Mouse (Mus musculus): ENCODE results near the gene Hmga1b. TPM values are rescaled to one million over a fixed set of nuclear protein-coding genes. Genes with fewer than 3 reads are reported as not detected.
"Not testable (repeated sequence)": the region's sequence is repeated elsewhere in the genome, so short reads cannot be mapped to it uniquely, and the experiment has no call there.

Gene Hmga1b
- total and polyA plus RNA-seq, 2 experiments from 2014 or later: 0.76 to 1.2 TPM

- no peak overlapping the region for H3K4me2 ChIP-seq (ENCODE audit: low read depth, low read length)
- no peak overlapping the region for H3K9ac ChIP-seq (replicated peaks; ENCODE audit: low read depth, low read length)
- H3K4me3 ChIP-seq (ENCODE audit: low read depth, low read length): no peak overlapping the region
- no peak overlapping the region for H3K27ac ChIP-seq (ENCODE audit: low read depth)
- no peaks in the 10 kb centered on the region for H3K9me3 ChIP-seq (replicated peaks; ENCODE audit: control insufficient read depth, low read length)
- no peak for ATAC-seq (ENCODE audit: insufficient read depth, low read depth)
- H3K4me1 ChIP-seq (ENCODE audit: control insufficient read depth, insufficient read depth): peaks cover 13% of the 10 kb centered on the region
- H3K27me3 ChIP-seq (ENCODE audit: control insufficient read depth, insufficient read depth, low read length): peaks cover 27% of the 10 kb centered on the region
- peaks cover 4% of the 10 kb centered on the region; the same call in 1 of the 2 replicates for H3K36me3 ChIP-seq (replicated peaks; ENCODE audit: control insufficient read depth, insufficient read depth, low read length)
- DNase-seq (ENCODE audit: low spot score): no peak
- TF ChIP-seq CTCF (IDR thresholded peaks at IDR 0.05; ENCODE audit: low read depth): no peak
- TF ChIP-seq EP300 (IDR thresholded peaks at IDR 0.05; ENCODE audit: low read depth): no peak
- WGBS: 73% methylated on average over 7 of the region's 7 CpGs
Observed at GRCm38 (mm10) chr11:120723509-120723908, 39.1 kb upstream of the Hmga1b start.

GRCm38 (mm10) chr11:120726243-120727168 is 36.1 kb upstream of the Hmga1b start:
- Histone ChIP-seq H3K4me2 (ENCODE audit: low read depth, low read length) (peak overlapping the region; percentile 68), H3K4me3 (ENCODE audit: low read depth, low read length) (peak overlapping the region; percentile 49), H3K4me1 (ENCODE audit: control insufficient read depth, insufficient read depth) (peaks cover 5% of the 10 kb centered on the region), H3K27me3 (ENCODE audit: control insufficient read depth, insufficient read depth, low read length) (peaks cover 17% of the 10 kb centered on the region), H3K9me3 (replicated peaks; ENCODE audit: control insufficient read depth, low read length) (no peaks in the 10 kb centered on the region), H3K27ac (ENCODE audit: low read depth) (no peak overlapping the region), H3K36me3 (replicated peaks; ENCODE audit: control insufficient read depth, insufficient read depth, low read length) (no peaks in the 10 kb centered on the region), H3K9ac (replicated peaks; ENCODE audit: low read depth, low read length) (0 out of 2 replicates have a peak overlapping the region, but pooled peaks have one; percentile 1)
- 23% methylated on average over 34 of the region's 36 CpGs for WGBS
- DNase-seq (ENCODE audit: low spot score): no peak
- ATAC-seq (ENCODE audit: insufficient read depth, low read depth): peak; percentile 31
- TF ChIP-seq CTCF (IDR thresholded peaks at IDR 0.05; ENCODE audit: low read depth): no peak
- no peak for TF ChIP-seq EP300 (IDR thresholded peaks at IDR 0.05; ENCODE audit: low read depth)

- H3K4me2 ChIP-seq (ENCODE audit: low read depth, low read length): peak within 1 kb of the TSS; percentile 68
- peaks cover 11% of the 10 kb centered on the region for H3K27me3 ChIP-seq (ENCODE audit: control insufficient read depth, insufficient read depth, low read length)
- TF ChIP-seq EP300 (IDR thresholded peaks at IDR 0.05; ENCODE audit: low read depth): no peak
- peak; percentile 36; the same call in 1 of the 2 replicates for TF ChIP-seq CTCF (IDR thresholded peaks at IDR 0.05; ENCODE audit: low read depth)
- H3K9ac ChIP-seq (replicated peaks; ENCODE audit: low read depth, low read length): 0 out of 2 replicates have a peak within 1 kb of the TSS, but pooled peaks have one; percentile 1
- no peaks in the 10 kb centered on the region for H3K36me3 ChIP-seq (replicated peaks; ENCODE audit: control insufficient read depth, insufficient read depth, low read length)
- H3K4me1 ChIP-seq (ENCODE audit: control insufficient read depth, insufficient read depth): no peaks in the 10 kb centered on the region
- H3K4me3 ChIP-seq (ENCODE audit: low read depth, low read length): peak within 1 kb of the TSS; percentile 49
- H3K9me3 ChIP-seq (replicated peaks; ENCODE audit: control insufficient read depth, low read length): no peaks in the 10 kb centered on the region
- DNase-seq (ENCODE audit: low spot score): peak; percentile 94
- H3K27ac ChIP-seq (ENCODE audit: low read depth): no peak within 1 kb of the TSS
- ATAC-seq (ENCODE audit: insufficient read depth, low read depth): peak; percentile 93
- WGBS: 1% methylated on average over 14 of the region's 14 CpGs
Observed at GRCm38 (mm10) chr11:120727169-120727527, 35.4 kb upstream of the Hmga1b start, which contains the start of gene Dcxr. TSS of gene Dcxr (minus strand) at chr11:120727281.

GRCm38 (mm10) chr11:120727564-120727963 is 35.0 kb upstream of the Hmga1b start:
- DNase-seq (ENCODE audit: low spot score): no peak
- Histone ChIP-seq H3K4me3 (ENCODE audit: low read depth, low read length) (no peak overlapping the region), H3K36me3 (replicated peaks; ENCODE audit: control insufficient read depth, insufficient read depth, low read length) (no peaks in the 10 kb centered on the region), H3K4me2 (ENCODE audit: low read depth, low read length) (0 out of 2 replicates have a peak overlapping the region, but pooled peaks have one; percentile 68), H3K9ac (replicated peaks; ENCODE audit: low read depth, low read length) (no peak overlapping the region), H3K4me1 (ENCODE audit: control insufficient read depth, insufficient read depth) (0 out of 2 replicates have a peak, but pooled peaks cover 2% of the 10 kb centered on the region), H3K27ac (ENCODE audit: low read depth) (no peak overlapping the region), H3K27me3 (ENCODE audit: control insufficient read depth, insufficient read depth, low read length) (peaks cover 7% of the 10 kb centered on the region), H3K9me3 (replicated peaks; ENCODE audit: control insufficient read depth, low read length) (no peaks in the 10 kb centered on the region)
- WGBS: 56% methylated on average over 12 of the region's 12 CpGs
- TF ChIP-seq CTCF (IDR thresholded peaks at IDR 0.05; ENCODE audit: low read depth) (no peak), EP300 (IDR thresholded peaks at IDR 0.05; ENCODE audit: low read depth) (no peak)
- ATAC-seq (ENCODE audit: insufficient read depth, low read depth): no peak

GRCm38 (mm10) chr11:120728530-120729240 is 33.9 kb upstream of the Hmga1b start:
- no peak for ATAC-seq (ENCODE audit: insufficient read depth, low read depth)
- TF ChIP-seq EP300 (IDR thresholded peaks at IDR 0.05; ENCODE audit: low read depth): no peak
- TF ChIP-seq CTCF (IDR thresholded peaks at IDR 0.05; ENCODE audit: low read depth): no peak
- Histone ChIP-seq H3K4me3 (ENCODE audit: low read depth, low read length) (no peak overlapping the region), H3K27me3 (ENCODE audit: control insufficient read depth, insufficient read depth, low read length) (peaks cover 6% of the 10 kb centered on the region; the same call in 1 of the 2 replicates), H3K4me2 (ENCODE audit: low read depth, low read length) (no peak overlapping the region), H3K4me1 (ENCODE audit: control insufficient read depth, insufficient read depth) (0 out of 2 replicates have a peak, but pooled peaks cover 2% of the 10 kb centered on the region), H3K9ac (replicated peaks; ENCODE audit: low read depth, low read length) (no peak overlapping the region), H3K9me3 (replicated peaks; ENCODE audit: control insufficient read depth, low read length) (no peaks in the 10 kb centered on the region), H3K27ac (ENCODE audit: low read depth) (no peak overlapping the region), H3K36me3 (replicated peaks; ENCODE audit: control insufficient read depth, insufficient read depth, low read length) (no peaks in the 10 kb centered on the region)
- DNase-seq (ENCODE audit: low spot score): no peak
- 68% methylated on average over 11 of the region's 11 CpGs for WGBS

- 3% methylated on average over 17 of the region's 21 CpGs for WGBS
Observed at GRCm38 (mm10) chr11:120729432-120730050, 33.1 kb upstream of the Hmga1b start.

More at GRCm38 (mm10) chr11:120729432-120730050, 33.1 kb upstream of the Hmga1b start:
- not testable (repeated sequence) for H3K36me3 ChIP-seq (replicated peaks; ENCODE audit: control insufficient read depth, insufficient read depth, low read length); H3K9ac ChIP-seq (replicated peaks; ENCODE audit: low read depth, low read length); H3K4me3 ChIP-seq (ENCODE audit: low read depth, low read length); H3K27ac ChIP-seq (ENCODE audit: low read depth); ATAC-seq (ENCODE audit: insufficient read depth, low read depth); DNase-seq (ENCODE audit: low spot score); H3K4me1 ChIP-seq (ENCODE audit: control insufficient read depth, insufficient read depth); H3K4me2 ChIP-seq (ENCODE audit: low read depth, low read length); H3K27me3 ChIP-seq (ENCODE audit: control insufficient read depth, insufficient read depth, low read length); H3K9me3 ChIP-seq (replicated peaks; ENCODE audit: control insufficient read depth, low read length)

Measured in heart, postnatal 0 days (tissue).